In genomic region chr7:109562676-109563075, GRCm38 (mm10) we compare ENCODE assay signal across 10 mouse cellular contexts. TPM values are rescaled to one million over a fixed set of nuclear protein-coding genes. Genes with fewer than 3 reads are reported as not detected.
DNase-seq lines count a peak whose midpoint lies in the region; ATAC-seq lines count a peak whose summit lies in the region.
"Had no signal": no experiment of that assay in that cellular context is flagged by ENCODE, and none has a peak within 500 bp of the region (broad histone marks: within the 10 kb centered on the region; RNA-seq: fewer than 3 reads in every experiment).

No protein-coding gene starts in this region.

- intact Hi-C loops in heart, postnatal 36 days (cut with DNase I) = no loop called here

- no peak for ATAC-seq in heart, embryonic 14.5 days (ENCODE audit: insufficient number of reproducible peaks, insufficient read depth, low FRiP score, low read depth)
- ATAC-seq in lung, embryonic 16.5 days (ENCODE audit: low read depth) = no peak
- ATAC-seq in intestine, embryonic 16.5 days = no peak
- no peak for ATAC-seq in stomach, embryonic 14.5 days (ENCODE audit: insufficient number of reproducible peaks, insufficient read depth, low FRiP score, low read depth)
- no peak for ATAC-seq in hindbrain, embryonic 12.5 days (ENCODE audit: low FRiP score)

- H3K9ac ChIP-seq in heart, embryonic 14.5 days (ENCODE audit: low read length) = no peak overlapping the region
- H3K9ac ChIP-seq in lung, embryonic 16.5 days (ENCODE audit: low read length) = peak overlapping the region; percentile 5; the same call in 1 of the 2 replicates
- no peak overlapping the region for H3K9ac ChIP-seq in intestine, embryonic 16.5 days (ENCODE audit: low read depth, low read length)
- no peak overlapping the region for H3K9ac ChIP-seq in stomach, embryonic 14.5 days (replicated peaks; ENCODE audit: low read depth, low read length)
- no peak overlapping the region for H3K9ac ChIP-seq in hindbrain, embryonic 12.5 days
- H3K9ac ChIP-seq: limb, embryonic 12.5 days had no signal

- H3K27me3 ChIP-seq in heart, embryonic 14.5 days (ENCODE audit: control insufficient read depth, insufficient read depth, low read length) = no peaks in the 10 kb centered on the region
- no peaks in the 10 kb centered on the region for H3K27me3 ChIP-seq in lung, embryonic 16.5 days (ENCODE audit: control insufficient read depth, insufficient read depth, low read depth, low read length)
- no peaks in the 10 kb centered on the region for H3K27me3 ChIP-seq in intestine, embryonic 16.5 days (replicated peaks; ENCODE audit: control insufficient read depth, insufficient read depth, low read length)
- H3K27me3 ChIP-seq in stomach, embryonic 14.5 days (ENCODE audit: control insufficient read depth, insufficient read depth, low read length) = no peaks in the 10 kb centered on the region
- H3K27me3 ChIP-seq in hindbrain, embryonic 12.5 days = no peaks in the 10 kb centered on the region
- H3K27me3 ChIP-seq: limb, embryonic 12.5 days had no signal

- 0 out of 2 replicates have a peak, but pooled peaks cover 5% of the 10 kb centered on the region for H3K36me3 ChIP-seq in heart, embryonic 14.5 days (ENCODE audit: control insufficient read depth, insufficient read depth, low read length)
- H3K36me3 ChIP-seq in lung, embryonic 16.5 days (ENCODE audit: control insufficient read depth, insufficient read depth, low read length) = no peaks in the 10 kb centered on the region
- H3K36me3 ChIP-seq in intestine, embryonic 16.5 days (ENCODE audit: control insufficient read depth, insufficient read depth, low read length) = peaks cover 3% of the 10 kb centered on the region
- no peaks in the 10 kb centered on the region for H3K36me3 ChIP-seq in stomach, embryonic 14.5 days (ENCODE audit: control insufficient read depth, insufficient read depth, low read length)
- H3K36me3 ChIP-seq in hindbrain, embryonic 12.5 days = no peaks in the 10 kb centered on the region

- peaks cover 31 to 57% of the 10 kb centered on the region in 2 experiments for H3K4me1 ChIP-seq in heart, embryonic 14.5 days (ENCODE audit: control insufficient read depth in 2 of 2, insufficient read depth in 2 of 2, low read length in 2 of 2)
- peaks cover 48% of the 10 kb centered on the region for H3K4me1 ChIP-seq in lung, embryonic 16.5 days (replicated peaks; ENCODE audit: control insufficient read depth, insufficient read depth, low read length)
- peaks cover 33% of the 10 kb centered on the region for H3K4me1 ChIP-seq in intestine, embryonic 16.5 days (ENCODE audit: control insufficient read depth, insufficient read depth, low read length)
- peaks cover 33% of the 10 kb centered on the region for H3K4me1 ChIP-seq in stomach, embryonic 14.5 days (ENCODE audit: control insufficient read depth, insufficient read depth, low read length)
- H3K4me1 ChIP-seq in hindbrain, embryonic 12.5 days = peaks cover 11% of the 10 kb centered on the region; the same call in 1 of the 2 replicates

- peak overlapping the region; percentile 28; the same call in 1 of the 2 replicates for H3K4me2 ChIP-seq in heart, embryonic 14.5 days (ENCODE audit: low read length)
- peak overlapping the region; percentile 26 for H3K4me2 ChIP-seq in lung, embryonic 16.5 days (ENCODE audit: low read depth, low read length)
- H3K4me2 ChIP-seq in intestine, embryonic 16.5 days (ENCODE audit: low read depth, low read length) = 0 out of 2 replicates have a peak overlapping the region, but pooled peaks have one; percentile 20
- peak overlapping the region; percentile 10; the same call in 1 of the 2 replicates for H3K4me2 ChIP-seq in stomach, embryonic 14.5 days (replicated peaks; ENCODE audit: low read depth, low read length)
- no peak overlapping the region for H3K4me2 ChIP-seq in hindbrain, embryonic 12.5 days (replicated peaks)
- H3K4me2 ChIP-seq: limb, embryonic 12.5 days had no signal

- WGBS in heart, embryonic 14.5 days = 51% methylated on average over 5 of the region's 5 CpGs
- 33% methylated on average over 5 of the region's 5 CpGs for WGBS in lung, embryonic 16.5 days
- WGBS in intestine, embryonic 16.5 days = 40% methylated on average over 5 of the region's 5 CpGs
- WGBS in stomach, embryonic 14.5 days = 44% methylated on average over 5 of the region's 5 CpGs
- WGBS in hindbrain, embryonic 12.5 days = 72% methylated on average over 5 of the region's 5 CpGs

- H3K4me3 ChIP-seq in heart, embryonic 14.5 days (ENCODE audit: control insufficient read depth in 1 of 2, insufficient read depth in 1 of 2, low read depth in 1 of 2, low read length in 2 of 2) = no peak overlapping the region
- H3K4me3 ChIP-seq in lung, embryonic 16.5 days (ENCODE audit: low read length) = no peak overlapping the region
- no peak overlapping the region for H3K4me3 ChIP-seq in intestine, embryonic 16.5 days (ENCODE audit: low read length)
- H3K4me3 ChIP-seq in stomach, embryonic 14.5 days (ENCODE audit: low read depth, low read length) = no peak overlapping the region
- no peak overlapping the region for H3K4me3 ChIP-seq in hindbrain, embryonic 12.5 days
- H3K4me3 ChIP-seq: limb, embryonic 12.5 days had no signal

- peaks cover 2% of the 10 kb centered on the region; the same call in 1 of the 2 replicates for H3K9me3 ChIP-seq in heart, embryonic 14.5 days (ENCODE audit: control insufficient read depth, low read length)
- H3K9me3 ChIP-seq in lung, embryonic 16.5 days (ENCODE audit: control insufficient read depth, low read length) = no peaks in the 10 kb centered on the region
- no peaks in the 10 kb centered on the region for H3K9me3 ChIP-seq in intestine, embryonic 16.5 days (ENCODE audit: control insufficient read depth, low read length)
- no peaks in the 10 kb centered on the region for H3K9me3 ChIP-seq in stomach, embryonic 14.5 days (ENCODE audit: control insufficient read depth, low read depth, low read length)
- H3K9me3 ChIP-seq in hindbrain, embryonic 12.5 days (replicated peaks) = no peaks in the 10 kb centered on the region
- H3K9me3 ChIP-seq: limb, embryonic 12.5 days had no signal

- DNase-seq in heart, postnatal 36 days = no peak
- DNase-seq in lung, postnatal 4 days = no peak
- DNase-seq in frontal cortex, postnatal 36 days (ENCODE audit: low spot score in 2 of 2) = no peak
- DNase-seq: embryo, embryonic 11 days had no signal

- H3K27ac ChIP-seq in heart, embryonic 14.5 days (replicated peaks in 1 of 2; ENCODE audit: control insufficient read depth in 1 of 2, insufficient read depth in 1 of 2, low read depth in 2 of 2, low read length in 2 of 2) = peak overlapping the region; percentile 25 to 61; a peak in 2 of 4 replicates
- peak overlapping the region; percentile 90 for H3K27ac ChIP-seq in lung, embryonic 16.5 days (ENCODE audit: low read length)
- H3K27ac ChIP-seq in intestine, embryonic 16.5 days (ENCODE audit: low read length) = peak overlapping the region; percentile 43
- peak overlapping the region; percentile 80 for H3K27ac ChIP-seq in stomach, embryonic 14.5 days (ENCODE audit: low read length)
- H3K27ac ChIP-seq in hindbrain, embryonic 12.5 days = no peak overlapping the region
- H3K27ac ChIP-seq: limb, embryonic 12.5 days had no signal

RNA-seq across cellular contexts. Expression of gene Rpl27a, which starts 43.7 kb away (rescaled TPM):
- 82.8 and 86.9 TPM in 2 replicates for polyA plus RNA-seq in heart, embryonic 14.5 days (2014; fragmentation: Nextera tagmentation; extraction: Ambion mirVana)
- total RNA-seq in heart, postnatal 36 days (2021) = 10 to 100 TPM; 95.0 to 97.5 TPM
- 126 and 134 TPM in 2 replicates for polyA plus RNA-seq in lung, embryonic 16.5 days (2015; fragmentation: Nextera tagmentation; extraction: Ambion mirVana)
- polyA plus RNA-seq in intestine, embryonic 16.5 days (2015; fragmentation: Nextera tagmentation; extraction: Ambion mirVana) = 115 and 131 TPM in 2 replicates
- 163 and 168 TPM in 2 replicates for polyA plus RNA-seq in stomach, embryonic 14.5 days (2014; fragmentation: Nextera tagmentation; extraction: Ambion mirVana)
- polyA plus RNA-seq in hindbrain, embryonic 12.5 days (2016; fragmentation: Nextera tagmentation; extraction: Ambion mirVana) = 86.2 and 98.4 TPM in 2 replicates

RNA-seq across cellular contexts. Expression of gene Trim66, which starts 54.7 kb away (rescaled TPM):
- 0.11 and 0.13 TPM in 2 replicates for polyA plus RNA-seq in heart, embryonic 14.5 days (2014; fragmentation: Nextera tagmentation; extraction: Ambion mirVana)
- total RNA-seq in heart, postnatal 36 days (2021) = under 1 TPM; 0.08 to 0.11 TPM
- 0.03 and 0.13 TPM in 2 replicates for polyA plus RNA-seq in lung, embryonic 16.5 days (2015; fragmentation: Nextera tagmentation; extraction: Ambion mirVana)
- polyA plus RNA-seq in intestine, embryonic 16.5 days (2015; fragmentation: Nextera tagmentation; extraction: Ambion mirVana) = 0.01 TPM in 1 of 2 replicates, not detected in the other
- polyA plus RNA-seq in stomach, embryonic 14.5 days (2014; fragmentation: Nextera tagmentation; extraction: Ambion mirVana) = 0.04 and 0.09 TPM in 2 replicates
- 0.08 and 0.12 TPM in 2 replicates for polyA plus RNA-seq in hindbrain, embryonic 12.5 days (2016; fragmentation: Nextera tagmentation; extraction: Ambion mirVana)
